Mouse (Mus musculus): ENCODE data around the gene Sipa1l1.

Gene Sipa1l1

DNA sequence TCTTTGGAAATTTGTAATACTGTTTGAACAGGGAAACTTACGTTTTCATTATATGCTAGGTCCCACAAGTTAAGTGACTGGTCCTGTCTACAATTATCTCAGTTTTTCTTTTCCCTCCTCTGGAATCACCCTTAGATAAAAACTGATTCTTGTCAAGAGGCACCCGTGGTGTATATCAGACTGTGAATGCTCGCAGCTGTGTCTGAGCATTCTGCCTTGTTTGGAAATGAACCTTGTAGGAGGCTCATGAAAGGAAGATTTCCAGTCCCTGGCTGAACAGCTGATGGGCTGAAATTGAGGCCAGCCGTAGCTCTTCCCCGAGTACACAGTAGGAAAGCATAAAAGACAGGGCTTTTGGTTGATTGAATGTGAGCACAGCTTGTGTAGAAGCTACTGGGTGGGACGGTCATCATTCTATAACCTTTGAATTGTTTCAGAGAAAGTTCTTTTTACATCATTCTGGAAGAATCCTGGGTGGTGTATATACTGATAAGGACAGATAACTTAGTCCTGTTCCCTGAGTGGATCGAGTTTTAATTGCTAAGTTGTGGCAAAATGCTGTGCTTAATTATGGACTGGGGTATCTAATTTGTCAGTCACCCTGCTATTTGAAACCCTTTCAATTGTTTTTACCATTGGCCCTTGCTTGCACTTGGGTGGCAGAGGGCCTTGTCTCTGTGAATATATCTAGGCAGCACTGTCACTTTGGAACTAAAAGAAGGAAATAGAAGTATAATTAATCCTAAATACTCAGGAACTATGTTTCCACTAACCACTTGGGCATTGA is 240.8 kb downstream of the Sipa1l1 start:
- DNase-seq (ENCODE audit: extremely low read depth, low read depth, low spot score) = no peak

DNA sequence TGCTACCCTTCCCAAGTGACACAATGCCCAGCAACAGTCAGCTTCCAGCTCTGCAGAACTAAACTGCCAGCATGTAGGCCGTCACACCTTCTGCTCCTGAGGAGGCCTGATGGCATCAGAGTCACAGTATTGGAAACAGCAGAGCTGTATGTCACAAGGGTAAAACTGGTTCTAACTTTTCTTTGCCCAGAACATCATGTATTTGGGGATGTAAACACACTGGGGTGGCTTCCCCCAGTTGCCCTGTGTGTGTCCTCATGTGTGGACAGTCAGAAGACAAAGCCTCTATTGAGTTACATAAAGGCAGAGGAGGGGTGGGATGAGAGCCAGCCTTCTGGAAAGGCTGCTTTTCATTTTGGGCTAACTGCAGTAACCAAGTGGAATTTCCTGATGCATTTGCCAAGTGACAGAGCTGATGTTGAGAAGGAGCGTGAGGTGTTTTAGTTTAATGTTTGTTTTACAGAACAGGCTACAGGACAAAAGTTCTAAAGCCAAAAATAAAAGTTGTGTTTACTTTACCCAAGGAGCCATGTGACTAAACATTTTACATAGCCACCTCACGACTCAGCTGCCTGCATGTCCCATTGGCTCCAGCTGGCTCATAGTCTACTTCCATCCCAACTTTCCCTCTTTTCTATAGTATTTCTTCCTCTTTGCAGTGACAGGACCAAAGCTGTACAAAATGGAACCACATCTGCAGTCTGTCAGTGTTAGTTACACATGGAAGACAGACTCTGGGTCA is 243.3 kb downstream of the Sipa1l1 start:
- DNase-seq (ENCODE audit: extremely low read depth, low read depth, low spot score) = no peak

GRCm38 (mm10) chr12:82415690-82416364 is 246.7 kb downstream of the Sipa1l1 start:
- DNase-seq (ENCODE audit: extremely low read depth, low read depth, low spot score) = no peak

GRCm38 (mm10) chr12:82419027-82419426 is 249.9 kb downstream of the Sipa1l1 start:
- no peak for DNase-seq (ENCODE audit: extremely low read depth, low read depth, low spot score)

- DNase-seq (ENCODE audit: extremely low read depth, low read depth, low spot score) = no peak
Measured at GRCm38 (mm10) chr12:82424783-82425182, 255.7 kb downstream of the Sipa1l1 start.

DNA sequence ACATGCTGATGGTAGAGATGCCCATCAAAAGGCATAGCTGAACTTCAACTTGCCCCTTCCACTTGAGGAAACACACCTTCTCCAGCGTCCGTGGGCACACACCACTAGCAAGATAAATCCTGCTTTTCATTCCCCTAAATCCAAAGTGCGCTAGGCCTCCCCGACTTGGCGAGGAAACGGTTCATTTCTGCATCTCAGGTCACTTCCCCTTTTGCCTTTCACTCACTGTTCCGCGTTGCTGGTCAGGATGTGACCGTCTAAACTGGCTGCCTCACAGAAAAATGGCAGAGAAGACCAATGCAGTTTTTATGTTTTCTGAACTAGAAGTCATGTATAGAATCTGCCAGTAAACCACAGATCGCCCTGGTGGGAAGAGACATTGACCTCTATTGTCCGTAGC is 256.7 kb downstream of the Sipa1l1 start:
- DNase-seq (ENCODE audit: extremely low read depth, low read depth, low spot score) = no peak

DNA sequence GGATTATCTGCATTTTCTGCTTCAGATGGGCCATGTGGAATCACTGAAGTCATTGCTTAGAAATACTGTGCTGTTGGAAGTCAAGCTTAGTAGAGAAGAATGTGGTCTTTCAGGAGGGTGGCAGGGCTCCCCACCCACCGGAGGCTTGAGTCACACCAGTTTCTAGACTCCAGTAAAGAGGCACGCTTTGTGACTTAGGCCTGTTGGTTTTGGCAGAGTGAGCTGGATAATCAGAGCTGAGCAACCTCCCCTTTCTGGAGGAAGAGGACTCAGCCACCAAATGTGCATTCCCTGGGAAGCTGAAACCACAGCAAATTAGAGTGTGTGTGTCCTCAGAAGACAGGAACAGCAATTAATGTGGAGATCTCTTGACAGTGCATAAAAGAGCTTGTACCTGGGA is 258.3 kb downstream of the Sipa1l1 start:
- no peak for DNase-seq (ENCODE audit: extremely low read depth, low read depth, low spot score)

DNA sequence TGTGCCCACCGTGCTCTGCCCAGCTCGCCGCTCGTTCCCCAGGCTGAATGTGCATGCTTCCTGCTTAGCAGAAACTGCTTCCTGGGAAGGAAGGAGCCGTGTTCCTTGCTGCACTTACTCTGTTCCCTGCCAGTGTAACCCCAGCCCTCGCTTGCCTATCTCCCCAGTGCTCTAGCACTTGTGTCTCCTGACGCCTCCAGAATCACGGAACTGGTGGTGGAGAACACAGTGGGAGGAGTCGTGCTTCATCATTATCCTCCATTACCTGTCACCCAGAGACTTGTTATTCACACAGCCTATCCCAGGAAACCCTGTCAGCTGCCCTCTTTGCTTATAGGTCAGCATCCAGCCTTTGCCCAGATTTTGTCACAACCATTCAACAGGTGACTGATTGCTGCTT is 259.3 kb downstream of the Sipa1l1 start:
- no peak for DNase-seq (ENCODE audit: extremely low read depth, low read depth, low spot score)

DNA sequence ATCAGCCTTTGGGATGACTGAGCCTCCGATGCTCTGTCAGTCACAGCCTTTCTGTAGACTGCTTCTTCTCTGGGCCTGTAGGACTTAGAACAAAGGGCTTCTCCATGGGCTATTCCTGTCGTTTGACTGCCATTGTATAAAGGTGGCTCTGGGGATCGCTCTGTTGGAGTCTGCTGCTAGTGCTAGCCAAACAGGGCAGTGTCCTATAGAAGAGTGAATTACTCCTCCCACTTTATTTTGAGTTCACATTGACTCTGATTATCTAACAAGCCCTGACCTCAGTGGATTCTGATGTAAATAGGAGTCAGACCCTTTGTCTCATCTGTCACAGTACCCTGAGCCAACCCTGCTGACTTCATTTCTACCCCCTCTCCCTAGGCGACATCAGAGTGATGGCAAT is 264.2 kb downstream of the Sipa1l1 start:
- no peak for DNase-seq (ENCODE audit: extremely low read depth, low read depth, low spot score)

GRCm38 (mm10) chr12:82434591-82434990 is 265.5 kb downstream of the Sipa1l1 start:
- no peak for DNase-seq (ENCODE audit: extremely low read depth, low read depth, low spot score)

- no peak for DNase-seq (ENCODE audit: extremely low read depth, low read depth, low spot score)
Measured at GRCm38 (mm10) chr12:82441479-82441878, 272.4 kb downstream of the Sipa1l1 start.

DNA sequence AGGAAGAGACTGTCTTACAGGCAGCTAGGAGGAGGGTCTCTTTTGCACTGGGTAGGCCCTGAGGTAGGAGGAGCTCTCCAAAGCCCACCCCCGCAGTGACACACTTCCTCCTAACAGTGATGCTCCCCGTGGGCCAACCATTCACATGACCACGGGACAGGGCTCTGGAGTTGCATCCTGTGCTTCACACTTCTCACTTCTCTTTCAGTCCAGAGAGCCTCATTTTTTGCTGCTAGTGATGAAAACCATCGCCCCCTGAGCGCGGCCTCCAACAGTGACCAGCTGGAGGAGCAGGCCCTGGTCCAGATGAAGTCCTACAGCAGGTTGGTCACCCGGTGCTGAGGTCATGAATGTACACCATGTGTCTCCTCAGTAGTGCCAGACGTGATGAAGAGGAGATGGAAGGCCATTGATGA is 277.5 kb downstream of the Sipa1l1 start:
- DNase-seq (ENCODE audit: extremely low read depth, low read depth, low spot score) = no peak

DNA sequence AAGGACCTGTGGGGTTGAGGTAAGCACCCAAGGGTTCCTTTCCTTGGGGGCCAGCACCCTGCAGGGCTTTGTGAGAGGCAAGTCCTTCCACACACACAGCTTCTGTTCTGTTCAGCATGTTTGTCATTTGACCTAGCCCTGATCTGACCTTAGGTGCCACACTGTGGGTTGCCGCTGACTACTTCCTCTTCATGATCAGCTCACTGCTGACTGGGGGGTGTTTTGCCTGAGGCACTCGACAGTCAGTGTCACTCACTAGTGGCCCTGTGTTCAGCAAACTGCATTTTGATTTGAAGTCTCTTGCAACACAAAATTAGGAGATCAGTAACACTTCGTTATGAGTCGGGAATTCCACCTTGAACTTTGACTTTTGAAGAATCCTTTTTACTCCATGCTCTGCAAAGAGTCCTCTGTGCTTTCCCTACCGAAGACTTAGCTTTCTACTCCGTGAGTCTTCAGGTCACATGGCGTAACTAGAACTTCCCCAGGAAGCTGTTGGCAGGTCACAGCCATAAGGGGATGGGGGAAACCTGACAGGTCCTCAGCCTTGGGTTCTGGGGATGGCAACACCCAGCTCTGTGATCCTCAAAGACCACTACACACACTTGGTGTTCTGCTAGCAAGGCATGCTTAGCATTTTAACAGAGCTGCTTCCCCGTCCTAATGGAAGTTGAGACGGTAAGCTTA is 279.2 kb downstream of the Sipa1l1 start:
- DNase-seq (ENCODE audit: extremely low read depth, low read depth, low spot score) = no peak

DNA sequence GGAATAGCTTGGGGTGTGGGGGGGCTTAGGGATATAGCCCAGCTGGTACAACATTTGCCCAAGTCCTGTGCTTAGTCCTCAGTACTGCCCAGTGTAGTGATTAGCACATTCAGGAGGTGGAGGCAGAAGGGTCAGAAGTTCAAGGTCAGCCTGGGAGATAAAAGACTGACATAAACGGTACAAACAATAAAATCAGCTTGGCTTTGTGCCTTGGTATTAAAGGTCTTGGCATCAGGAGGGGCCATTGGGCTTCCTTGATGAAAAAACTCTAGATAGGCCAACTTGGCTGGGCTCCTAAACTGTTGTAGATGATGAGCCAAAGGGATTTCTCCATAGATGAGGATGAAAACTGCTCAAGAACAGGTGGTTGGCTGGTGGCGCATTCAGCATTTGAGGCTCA is 283.3 kb downstream of the Sipa1l1 start:
- no peak for DNase-seq (ENCODE audit: extremely low read depth, low read depth, low spot score)

DNA sequence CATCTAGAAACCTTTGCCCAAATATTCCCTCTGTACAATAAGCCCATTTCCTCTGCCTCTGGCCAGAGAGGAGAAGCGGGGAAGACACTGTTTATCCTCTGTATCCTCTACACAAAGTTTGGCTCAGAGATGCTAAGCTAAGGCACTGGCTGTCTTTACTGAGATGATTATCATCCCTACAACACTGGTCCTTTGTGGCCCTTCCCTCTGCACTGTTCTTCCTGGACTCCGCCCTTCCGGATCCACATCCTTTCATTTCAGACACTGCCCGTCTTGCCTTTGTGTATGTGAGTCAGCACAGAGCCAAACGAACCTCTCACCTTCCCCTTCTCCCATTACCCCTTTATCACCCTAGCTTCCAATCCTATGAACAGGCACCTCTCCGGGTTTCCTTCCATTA is 285.3 kb downstream of the Sipa1l1 start:
- no peak for DNase-seq (ENCODE audit: extremely low read depth, low read depth, low spot score)

DNA sequence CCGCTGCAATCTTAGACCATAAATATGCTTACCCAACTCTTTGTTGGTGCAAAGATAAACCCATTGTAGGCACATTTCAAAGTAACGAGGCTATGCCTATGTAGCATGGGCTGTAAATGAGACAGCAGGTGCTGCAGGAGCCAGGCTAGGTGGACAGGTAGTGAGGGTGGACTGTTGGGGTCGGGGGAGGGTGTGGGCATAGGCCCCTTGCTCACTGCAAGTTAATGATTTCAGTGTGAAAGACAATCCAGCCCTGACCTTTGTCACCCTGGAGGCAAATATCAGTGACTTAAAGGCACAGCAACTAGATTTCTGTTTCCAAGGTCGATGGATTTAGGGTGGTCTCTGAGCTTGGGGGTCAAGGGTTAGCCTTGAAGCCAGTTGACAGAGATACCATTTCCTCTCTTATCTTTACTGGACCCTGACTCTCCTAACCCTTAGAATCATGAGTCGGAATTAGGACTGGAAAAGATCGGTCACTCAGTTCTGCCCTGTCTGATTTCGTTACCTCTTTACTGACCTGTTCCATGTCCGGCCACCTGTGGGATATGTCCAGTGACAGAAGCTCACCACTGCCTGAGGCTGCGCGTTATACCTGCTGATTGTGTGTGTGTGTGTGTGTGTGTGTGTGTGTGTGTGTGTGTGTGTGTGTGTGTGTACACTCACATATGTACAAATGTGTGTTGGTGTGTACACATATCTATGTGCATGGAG is 286.7 kb downstream of the Sipa1l1 start:
- DNase-seq (ENCODE audit: extremely low read depth, low read depth, low spot score) = no peak

DNA sequence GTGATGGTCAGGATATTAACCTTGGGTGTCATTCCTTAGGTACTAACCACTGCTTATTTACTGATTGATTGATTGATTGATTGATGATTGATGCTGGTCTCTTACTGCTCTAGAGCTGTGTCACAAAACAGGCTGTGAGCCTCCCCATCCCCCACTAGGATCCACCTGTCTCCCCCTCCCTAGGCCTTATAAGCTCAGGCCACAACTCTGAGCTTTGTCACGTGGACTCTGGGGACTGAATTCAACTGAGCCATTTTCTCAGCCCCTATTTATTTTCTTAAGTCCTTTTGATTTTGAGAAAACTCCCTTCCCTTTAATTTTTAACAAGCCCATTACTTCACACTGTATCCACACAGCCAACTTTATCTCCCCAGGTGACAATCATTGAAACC is 287.3 kb downstream of the Sipa1l1 start:
- no peak for DNase-seq (ENCODE audit: extremely low read depth, low read depth, low spot score)

- DNase-seq (ENCODE audit: extremely low read depth, low read depth, low spot score) = no peak
Measured at GRCm38 (mm10) chr12:82457609-82458008, 288.5 kb downstream of the Sipa1l1 start.

GRCm38 (mm10) chr12:82458017-82458416 is 288.9 kb downstream of the Sipa1l1 start:
- DNase-seq (ENCODE audit: extremely low read depth, low read depth, low spot score) = no peak

GRCm38 (mm10) chr12:82467234-82467633 is 298.1 kb downstream of the Sipa1l1 start:
- DNase-seq (ENCODE audit: extremely low read depth, low read depth, low spot score) = no peak

DNA sequence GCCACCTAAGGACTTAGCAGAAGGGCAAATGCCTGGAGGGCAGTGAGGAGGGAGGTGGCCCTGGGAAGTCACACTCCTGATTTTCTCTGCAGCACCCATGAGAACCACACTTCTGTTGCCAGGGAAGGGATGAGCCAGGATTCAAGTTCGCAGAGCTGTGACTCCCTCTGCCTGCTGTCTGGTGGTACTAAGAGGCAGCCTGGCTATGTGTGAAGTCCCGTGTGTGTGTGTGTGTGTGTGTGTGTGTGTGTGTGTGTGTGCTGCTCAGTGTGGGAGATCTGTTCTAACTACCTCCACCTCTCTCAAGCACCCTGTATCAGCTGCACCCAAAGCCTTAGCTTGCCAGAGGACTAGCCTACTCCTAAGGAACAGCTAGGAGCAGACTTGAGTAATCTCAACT is 298.5 kb downstream of the Sipa1l1 start:
- DNase-seq (ENCODE audit: extremely low read depth, low read depth, low spot score) = no peak
